Mouse (Mus musculus): ENCODE results near the gene Dscaml1. TPM values are rescaled to one million over a fixed set of nuclear protein-coding genes. Genes with fewer than 3 reads are reported as not detected.

Dscaml1 gene
- polyA plus RNA-seq, 1 experiment from 2014 or later: 2.3 TPM

DNA sequence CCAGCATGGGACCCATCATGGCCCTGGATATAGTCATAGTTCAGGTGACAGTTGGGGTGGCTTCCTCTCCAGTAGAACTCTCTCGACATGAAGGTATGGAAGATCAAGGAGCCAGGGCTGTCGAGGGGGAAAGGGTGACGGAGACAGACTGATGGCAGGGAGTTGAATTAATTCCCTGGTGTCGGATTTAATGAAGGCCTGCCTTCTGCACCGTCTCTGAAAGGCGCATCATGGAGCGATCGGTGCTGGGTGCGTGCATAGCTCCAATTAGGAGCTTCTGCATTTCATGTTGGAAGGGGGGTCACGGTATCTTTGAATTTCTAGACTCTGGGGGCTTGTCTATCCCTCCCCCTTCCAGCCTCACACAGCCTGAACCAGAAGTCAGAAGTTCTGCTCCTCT is 41.8 kb downstream of the Dscaml1 start:
- Histone ChIP-seq H3K4me1 (peaks cover 34% of the 10 kb centered on the region), H3K9me3 (no peaks in the 10 kb centered on the region), H3K36me3 (no peaks in the 10 kb centered on the region), H3K4me2 (replicated peaks) (no peak overlapping the region), H3K9ac (replicated peaks) (no peak overlapping the region), H3K4me3 (no peak overlapping the region), H3K27me3 (no peaks in the 10 kb centered on the region), H3K27ac (replicated peaks) (no peak overlapping the region)
- WGBS: 77% methylated on average over 10 of the region's 10 CpGs
- no peak for ATAC-seq (ENCODE audit: low FRiP score, low read depth)

- H3K36me3 ChIP-seq: no peaks in the 10 kb centered on the region
- H3K27ac ChIP-seq (replicated peaks): no peak overlapping the region; the same call in 1 of the 2 replicates
- peaks cover 27% of the 10 kb centered on the region for H3K4me1 ChIP-seq
- WGBS: 80% methylated on average over 10 of the region's 10 CpGs
- H3K9ac ChIP-seq (replicated peaks): no peak overlapping the region
- no peaks in the 10 kb centered on the region for H3K27me3 ChIP-seq
- H3K9me3 ChIP-seq: no peaks in the 10 kb centered on the region
- no peak for ATAC-seq (ENCODE audit: low FRiP score, low read depth)
- no peak overlapping the region for H3K4me3 ChIP-seq
- H3K4me2 ChIP-seq (replicated peaks): no peak overlapping the region
These were observed 44.5 kb downstream of the Dscaml1 start for GRCm38 (mm10) chr9:45470746-45471471.

- H3K27me3 ChIP-seq: no peaks in the 10 kb centered on the region
- no peaks in the 10 kb centered on the region for H3K36me3 ChIP-seq
- no peak overlapping the region for H3K9ac ChIP-seq (replicated peaks)
- 26% methylated on average over 9 of the region's 9 CpGs for WGBS
- no peak overlapping the region for H3K27ac ChIP-seq (replicated peaks)
- ATAC-seq (ENCODE audit: low FRiP score, low read depth): no peak
- no peak overlapping the region for H3K4me2 ChIP-seq (replicated peaks)
- no peak overlapping the region for H3K4me3 ChIP-seq
- peaks cover 27% of the 10 kb centered on the region for H3K4me1 ChIP-seq
- H3K9me3 ChIP-seq: no peaks in the 10 kb centered on the region
These were observed 45.3 kb downstream of the Dscaml1 start for GRCm38 (mm10) chr9:45471691-45472090.

- ATAC-seq (ENCODE audit: low FRiP score, low read depth): no peak
- no peaks in the 10 kb centered on the region for H3K36me3 ChIP-seq
These were observed 48.4 kb downstream of the Dscaml1 start for GRCm38 (mm10) chr9:45474874-45475273.

GRCm38 (mm10) chr9:45480936-45481335 is 54.5 kb downstream of the Dscaml1 start:
- Histone ChIP-seq H3K27ac (replicated peaks) (no peak overlapping the region), H3K9ac (replicated peaks) (no peak overlapping the region), H3K4me3 (no peak overlapping the region), H3K4me2 (replicated peaks) (no peak overlapping the region), H3K36me3 (no peaks in the 10 kb centered on the region), H3K9me3 (no peaks in the 10 kb centered on the region), H3K27me3 (no peaks in the 10 kb centered on the region; the same call in 1 of the 2 replicates), H3K4me1 (no peaks in the 10 kb centered on the region)
- WGBS: 93% methylated on average over 9 of the region's 9 CpGs
- no peak for ATAC-seq (ENCODE audit: low FRiP score, low read depth)

More at GRCm38 (mm10) chr9:45474874-45475273, 48.4 kb downstream of the Dscaml1 start:
- Histone ChIP-seq H3K27ac (replicated peaks) (no peak overlapping the region), H3K9ac (replicated peaks) (no peak overlapping the region), H3K4me2 (replicated peaks) (no peak overlapping the region), H3K27me3 (no peaks in the 10 kb centered on the region; the same call in 1 of the 2 replicates), H3K4me3 (no peak overlapping the region), H3K9me3 (no peaks in the 10 kb centered on the region), H3K4me1 (peaks cover 25% of the 10 kb centered on the region)

DNA sequence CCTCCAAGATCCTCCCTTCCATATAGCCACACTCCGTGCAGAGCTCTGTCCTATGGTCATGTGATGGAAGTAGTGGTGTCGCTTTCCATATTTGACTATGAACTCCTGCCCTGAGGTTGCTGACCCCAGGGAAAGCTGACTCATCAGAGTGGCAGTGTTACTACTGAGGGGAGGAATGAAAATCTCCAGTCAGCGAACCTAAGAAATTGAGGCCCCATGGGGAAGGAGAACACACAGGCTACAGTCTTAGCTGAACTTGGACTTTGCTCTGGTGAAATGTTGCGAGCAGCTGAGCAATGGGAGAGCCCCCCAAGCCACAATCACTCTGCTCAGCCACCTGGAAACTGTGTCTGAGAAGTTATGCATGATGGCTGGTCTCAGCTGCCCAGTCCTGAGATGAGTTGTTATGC is 60.2 kb downstream of the Dscaml1 start:
- Histone ChIP-seq H3K4me2 (replicated peaks) (no peak overlapping the region), H3K4me3 (no peak overlapping the region), H3K27me3 (no peaks in the 10 kb centered on the region), H3K36me3 (no peaks in the 10 kb centered on the region), H3K4me1 (no peaks in the 10 kb centered on the region), H3K27ac (replicated peaks) (no peak overlapping the region), H3K9ac (replicated peaks) (no peak overlapping the region), H3K9me3 (no peaks in the 10 kb centered on the region)
- ATAC-seq (ENCODE audit: low FRiP score, low read depth): no peak
- 82% methylated on average over 4 of the region's 4 CpGs for WGBS

DNA sequence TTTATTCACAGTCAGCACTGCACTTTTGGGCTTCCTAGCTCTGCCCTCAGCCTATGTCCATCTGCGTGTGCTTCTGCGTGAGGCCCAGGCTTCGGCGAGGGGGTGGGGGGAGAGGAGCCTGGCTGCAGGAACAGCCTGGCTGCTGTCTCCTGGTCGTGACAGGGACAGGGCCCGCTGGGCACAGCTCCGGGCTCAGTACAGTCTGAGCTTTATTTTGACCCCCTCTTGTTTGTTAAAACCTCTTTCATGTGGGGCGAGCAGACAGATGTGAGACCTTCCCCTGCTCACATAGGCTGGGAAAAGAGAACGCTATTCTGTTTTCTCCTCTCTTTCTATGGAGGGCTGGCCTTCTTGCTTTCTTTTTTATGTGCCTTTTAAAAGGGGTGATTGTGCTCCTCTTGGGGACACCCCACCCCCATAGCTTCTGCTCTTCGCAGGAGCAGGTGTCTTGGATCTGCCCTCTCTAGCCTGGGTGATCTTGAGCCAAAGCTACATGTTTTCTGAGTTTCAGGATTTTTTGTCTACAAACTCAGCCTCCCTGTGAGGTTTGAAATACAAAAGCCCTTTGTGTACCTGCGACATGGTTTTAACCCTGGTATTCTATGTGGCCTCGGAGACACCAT is 60.9 kb downstream of the Dscaml1 start:
- no peaks in the 10 kb centered on the region for H3K9me3 ChIP-seq
- no peak overlapping the region for H3K4me3 ChIP-seq
- no peaks in the 10 kb centered on the region for H3K27me3 ChIP-seq
- no peaks in the 10 kb centered on the region for H3K4me1 ChIP-seq
- H3K9ac ChIP-seq (replicated peaks): no peak overlapping the region
- no peak overlapping the region for H3K4me2 ChIP-seq (replicated peaks)
- no peak overlapping the region for H3K27ac ChIP-seq (replicated peaks)
- ATAC-seq (ENCODE audit: low FRiP score, low read depth): no peak
- WGBS: 79% methylated on average over 12 of the region's 12 CpGs
- no peaks in the 10 kb centered on the region for H3K36me3 ChIP-seq

GRCm38 (mm10) chr9:45490899-45491298 is 64.5 kb downstream of the Dscaml1 start:
- no peaks in the 10 kb centered on the region for H3K27me3 ChIP-seq
- WGBS: 85% methylated on average over 2 of the region's 2 CpGs
- no peaks in the 10 kb centered on the region for H3K9me3 ChIP-seq
- ATAC-seq (ENCODE audit: low FRiP score, low read depth): no peak
- H3K9ac ChIP-seq (replicated peaks): no peak overlapping the region
- no peak overlapping the region for H3K27ac ChIP-seq (replicated peaks)
- no peak overlapping the region for H3K4me2 ChIP-seq (replicated peaks)
- no peaks in the 10 kb centered on the region for H3K4me1 ChIP-seq
- no peak overlapping the region for H3K4me3 ChIP-seq
- H3K36me3 ChIP-seq: no peaks in the 10 kb centered on the region

DNA sequence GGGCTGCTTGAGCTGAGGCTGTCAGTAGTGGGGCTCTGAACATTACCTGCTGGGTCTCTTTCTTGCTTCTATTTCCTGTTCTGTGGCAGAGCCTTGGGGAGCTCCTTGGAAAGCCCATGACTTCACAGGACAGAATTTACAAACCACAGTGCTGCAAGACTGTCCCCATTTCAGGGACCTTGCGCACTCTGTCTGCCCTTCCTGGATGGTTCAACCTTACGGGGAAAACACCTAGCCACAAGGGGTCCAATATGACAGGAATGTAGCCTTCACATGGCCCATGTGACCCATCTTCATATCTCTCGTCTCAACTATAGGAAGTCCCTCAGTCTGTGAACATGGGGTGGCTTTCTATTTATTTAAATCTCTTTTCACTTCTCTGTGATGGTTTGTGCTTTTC is 68.5 kb downstream of the Dscaml1 start:
- H3K27ac ChIP-seq (replicated peaks): no peak overlapping the region
- peaks cover 11% of the 10 kb centered on the region; the same call in 1 of the 2 replicates for H3K4me1 ChIP-seq
- no peaks in the 10 kb centered on the region for H3K9me3 ChIP-seq
- H3K27me3 ChIP-seq: no peaks in the 10 kb centered on the region
- ATAC-seq (ENCODE audit: low FRiP score, low read depth): no peak
- H3K4me3 ChIP-seq: no peak overlapping the region
- H3K4me2 ChIP-seq (replicated peaks): no peak overlapping the region
- no peaks in the 10 kb centered on the region for H3K36me3 ChIP-seq
- H3K9ac ChIP-seq (replicated peaks): no peak overlapping the region
- 93% methylated on average over 3 of the region's 3 CpGs for WGBS

DNA sequence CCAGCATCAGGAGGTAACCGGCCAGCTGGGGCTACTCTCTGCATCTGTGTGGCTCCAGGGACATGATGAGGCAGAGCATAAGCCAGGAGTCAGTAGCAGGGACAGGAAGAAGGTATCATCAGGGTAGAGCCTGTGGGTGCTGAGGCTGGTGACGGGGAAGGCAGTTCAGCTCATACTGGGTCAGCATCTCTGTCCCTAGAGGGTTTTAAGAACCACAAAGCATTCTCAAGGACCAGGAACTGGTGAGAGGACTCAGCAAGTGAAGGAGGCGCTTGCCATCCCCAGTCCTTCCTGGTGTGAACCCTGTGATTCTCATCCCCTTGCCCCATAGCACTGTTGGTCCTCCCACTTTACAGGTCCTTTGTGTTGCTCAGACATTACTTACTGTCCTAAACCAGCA is 69.9 kb downstream of the Dscaml1 start:
- H3K9ac ChIP-seq (replicated peaks): no peak overlapping the region
- peaks cover 17% of the 10 kb centered on the region; the same call in 1 of the 2 replicates for H3K4me1 ChIP-seq
- no peaks in the 10 kb centered on the region for H3K36me3 ChIP-seq
- ATAC-seq (ENCODE audit: low FRiP score, low read depth): no peak
- H3K27me3 ChIP-seq: no peaks in the 10 kb centered on the region
- H3K9me3 ChIP-seq: no peaks in the 10 kb centered on the region
- H3K4me2 ChIP-seq (replicated peaks): no peak overlapping the region
- WGBS: 90% methylated on average over 3 of the region's 3 CpGs
- H3K27ac ChIP-seq (replicated peaks): no peak overlapping the region
- no peak overlapping the region for H3K4me3 ChIP-seq

GRCm38 (mm10) chr9:45496944-45497343 is 70.5 kb downstream of the Dscaml1 start:
- H3K4me1 ChIP-seq: peaks cover 23% of the 10 kb centered on the region
- no peak overlapping the region for H3K9ac ChIP-seq (replicated peaks)
- H3K27me3 ChIP-seq: no peaks in the 10 kb centered on the region
- H3K4me3 ChIP-seq: no peak overlapping the region
- WGBS: 82% methylated on average over 1 of the region's 1 CpGs
- H3K27ac ChIP-seq (replicated peaks): no peak overlapping the region
- no peaks in the 10 kb centered on the region for H3K9me3 ChIP-seq
- no peak for ATAC-seq (ENCODE audit: low FRiP score, low read depth)
- no peaks in the 10 kb centered on the region for H3K36me3 ChIP-seq
- H3K4me2 ChIP-seq (replicated peaks): no peak overlapping the region

DNA sequence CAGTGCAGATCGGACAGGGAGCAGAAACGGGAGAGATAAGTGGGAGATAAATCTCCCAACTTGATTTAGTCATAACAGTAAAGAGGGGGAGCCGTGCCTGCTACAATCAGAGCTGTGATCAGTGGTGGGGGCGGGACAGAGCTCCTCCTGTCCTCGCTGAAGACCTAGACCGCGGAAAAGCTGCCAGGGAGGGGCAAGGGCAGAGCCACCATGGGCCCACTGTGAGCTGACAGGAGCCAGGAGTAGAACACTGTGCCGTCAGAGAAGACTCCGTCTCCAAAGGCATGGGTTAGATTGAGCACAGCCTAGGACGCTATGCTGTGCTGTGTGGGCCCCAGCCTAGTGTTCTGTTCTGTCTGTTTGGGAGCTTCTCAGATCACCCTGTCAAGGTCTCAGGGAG is 72.8 kb downstream of the Dscaml1 start:
- Histone ChIP-seq H3K27ac (replicated peaks) (no peak overlapping the region), H3K9ac (replicated peaks) (no peak overlapping the region), H3K4me3 (no peak overlapping the region), H3K36me3 (no peaks in the 10 kb centered on the region), H3K9me3 (no peaks in the 10 kb centered on the region), H3K4me2 (replicated peaks) (no peak overlapping the region), H3K27me3 (no peaks in the 10 kb centered on the region), H3K4me1 (peaks cover 32% of the 10 kb centered on the region)
- 52% methylated on average over 10 of the region's 10 CpGs for WGBS
- no peak for ATAC-seq (ENCODE audit: low FRiP score, low read depth)
